Mouse (Mus musculus) stomach, postnatal 0 days (tissue): ENCODE data around the gene Syt13.
A peak's percentile ranks its signal among the peaks of the same experiment; 100 is the strongest.

ENCODE experiments used
- CTCF ChIP-seq: IDR thresholded peaks from 2 replicates; pipeline ENCODE4 v1.5.1; 2016; ENCODE audit warnings: antibody characterized with exemption, low read depth, mild to moderate bottlenecking, moderate library complexity
- EP300 ChIP-seq: optimal IDR thresholded peaks from 2 replicates; pipeline ENCODE3; 2016; ENCODE audit warnings: antibody characterized with exemption

GRCm38 (mm10) chr2:92987901-92988631 is 73.2 kb downstream of the Syt13 start:
- peak; percentile 67 for TF ChIP-seq CTCF
- TF ChIP-seq EP300, result no peak
